Mouse (Mus musculus): ENCODE results near the gene Sco2.

DNA sequence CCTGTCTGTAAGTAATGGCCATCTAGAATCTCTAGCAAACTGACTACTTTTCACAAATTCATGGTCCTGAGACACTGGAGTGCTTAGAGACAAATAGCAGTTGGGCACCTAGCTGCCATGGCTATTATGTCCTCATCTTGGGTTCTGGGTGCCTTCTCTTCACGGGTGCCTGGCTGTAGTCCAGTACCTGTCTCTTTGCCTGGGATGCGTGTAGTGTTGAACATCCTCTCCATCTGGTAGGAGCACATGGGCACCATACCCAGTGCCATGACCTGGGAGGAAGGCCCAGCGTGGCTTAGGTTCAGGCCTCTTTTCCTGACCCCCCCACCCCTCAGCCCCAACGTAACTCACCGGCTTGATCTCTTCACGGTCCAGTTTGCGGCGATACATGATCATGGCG, 48.3 kb upstream of the Sco2 start:
- TF ChIP-seq CTCF (IDR thresholded peaks at IDR 0.05) = no peak
- TF ChIP-seq POLR2A (IDR thresholded peaks at IDR 0.05; ENCODE audit: insufficient read depth, low read depth, low read length) = no peak
